Mouse (Mus musculus): ENCODE data around the gene Ccl11. TPM values are rescaled to one million over a fixed set of nuclear protein-coding genes. Genes with fewer than 3 reads are reported as not detected.

The Ccl11 gene
- polyA plus RNA-seq, 1 experiment from 2014 or later: 81.8 TPM

GRCm38 (mm10) chr11:82101529-82101928, 43.9 kb downstream of the Ccl11 start, which contains the start of gene Ccl12:
TSS of gene Ccl12 (plus strand) at chr11:82101845.
- H3K9me3 ChIP-seq: no peaks in the 10 kb centered on the region
- no peak within 1 kb of the TSS for H3K9ac ChIP-seq
- no peak within 1 kb of the TSS for H3K4me2 ChIP-seq
- H3K36me3 ChIP-seq: no peaks in the 10 kb centered on the region
- 65% methylated on average over 2 of the region's 2 CpGs for WGBS
- no peak within 1 kb of the TSS for H3K4me3 ChIP-seq
- no peak for ATAC-seq (ENCODE audit: borderline replicate concordance, extremely low read depth, low FRiP score, low TSS enrichment)
- no peaks in the 10 kb centered on the region for H3K27me3 ChIP-seq
- H3K4me1 ChIP-seq: no peaks in the 10 kb centered on the region
- H3K27ac ChIP-seq: peak within 1 kb of the TSS; percentile 60

GRCm38 (mm10) chr11:82109611-82110010, 52.0 kb downstream of the Ccl11 start:
- Histone ChIP-seq H3K9me3 (no peaks in the 10 kb centered on the region), H3K9ac (no peak overlapping the region)

GRCm38 (mm10) chr11:82110372-82111248, 53.0 kb downstream of the Ccl11 start:
- H3K9me3 ChIP-seq: no peaks in the 10 kb centered on the region
- H3K27me3 ChIP-seq: no peaks in the 10 kb centered on the region
- peak; percentile 69 for ATAC-seq (ENCODE audit: borderline replicate concordance, extremely low read depth, low FRiP score, low TSS enrichment)
- H3K9ac ChIP-seq: no peak overlapping the region
- peak overlapping the region; percentile 61; the same call in 1 of the 2 replicates for H3K27ac ChIP-seq
- H3K4me3 ChIP-seq: no peak overlapping the region
- H3K4me1 ChIP-seq: no peaks in the 10 kb centered on the region
- no peaks in the 10 kb centered on the region for H3K36me3 ChIP-seq
- H3K4me2 ChIP-seq: no peak overlapping the region
- whole genome bisulfite sequencing: 28% methylated on average over 6 of the region's 6 CpGs

More at GRCm38 (mm10) chr11:82109611-82110010, 52.0 kb downstream of the Ccl11 start:
- H3K27me3 ChIP-seq: no peaks in the 10 kb centered on the region
- ATAC-seq (ENCODE audit: borderline replicate concordance, extremely low read depth, low FRiP score, low TSS enrichment): no peak
- H3K27ac ChIP-seq: no peak overlapping the region
- no peak overlapping the region for H3K4me3 ChIP-seq
- no peaks in the 10 kb centered on the region for H3K4me1 ChIP-seq
- H3K36me3 ChIP-seq: no peaks in the 10 kb centered on the region
- no peak overlapping the region for H3K4me2 ChIP-seq

Other genes with a start within 250 kb of the Ccl11 start
- gene 5530401A14Rik, start 197.2 kb upstream of the Ccl11 start, polyA plus RNA-seq (2015; fragmentation: Nextera tagmentation; extraction: Ambion mirVana): not detected in 2 replicates
- gene Asic2, start 89.4 kb upstream of the Ccl11 start, polyA plus RNA-seq (2015; fragmentation: Nextera tagmentation; extraction: Ambion mirVana): 0.33 and 0.37 TPM in 2 replicates
- gene Ccl2, start 22.3 kb upstream of the Ccl11 start, polyA plus RNA-seq (2015; fragmentation: Nextera tagmentation; extraction: Ambion mirVana): 26.0 and 29.9 TPM in 2 replicates
- gene Gm17268, start 19.3 kb upstream of the Ccl11 start, polyA plus RNA-seq (2015; fragmentation: Nextera tagmentation; extraction: Ambion mirVana): not detected in 2 replicates
- gene Ccl7, start 12.1 kb upstream of the Ccl11 start, polyA plus RNA-seq (2015; fragmentation: Nextera tagmentation; extraction: Ambion mirVana): 15.1 and 16.1 TPM in 2 replicates
- 4.3 and 5.8 TPM in 2 replicates for gene Ccl12, start 44.0 kb downstream of the Ccl11 start, polyA plus RNA-seq (2015; fragmentation: Nextera tagmentation; extraction: Ambion mirVana)
- gene Ccl8, start 57.4 kb downstream of the Ccl11 start, polyA plus RNA-seq (2015; fragmentation: Nextera tagmentation; extraction: Ambion mirVana): 0.35 TPM in 1 of 2 replicates, not detected in the other
- gene Ccl1, start 247.9 kb downstream of the Ccl11 start, polyA plus RNA-seq (2015; fragmentation: Nextera tagmentation; extraction: Ambion mirVana): not detected in 2 replicates

All from lung, embryonic 15.5 days (tissue).